Mouse (Mus musculus) hindbrain, embryonic 13.5 days (tissue): ENCODE data around the gene C530008M17Rik. TPM values are rescaled to one million over a fixed set of nuclear protein-coding genes. Genes with fewer than 3 reads are reported as not detected.

Experiments
- ATAC-seq: fragments of 200-750 bp; cut with Nextera tagmentation; 2 replicates; pipeline ENCODE4 v1.8.0; 2017; ENCODE audit warnings: moderate TSS enrichment; ENCODE audit not compliant: low FRiP score
- H3K27ac ChIP-seq: fragments of 300-500 bp; sonication (generic); 2 replicates; pipeline ENCODE4 v1.5.1; 2015; ENCODE audit warnings: inconsistent platforms, mild to moderate bottlenecking, moderate library complexity
- H3K27me3 ChIP-seq: fragments of 300-500 bp; sonication (generic); 2 replicates; pipeline ENCODE4 v1.6.1; 2015; ENCODE audit warnings: mild to moderate bottlenecking, inconsistent platforms
- H3K36me3 ChIP-seq: fragments of 300-500 bp; sonication (generic); 2 replicates; pipeline ENCODE4 v1.6.1; 2015; ENCODE audit warnings: mild to moderate bottlenecking, inconsistent platforms
- H3K4me1 ChIP-seq: fragments of 300-500 bp; sonication (generic); replicated peaks from 2 replicates; pipeline ENCODE4 v1.6.1; 2015; ENCODE audit warnings: inconsistent platforms
- H3K4me2 ChIP-seq: fragments of 300-500 bp; sonication (generic); 2 replicates; pipeline ENCODE4 v1.6.1; 2015; ENCODE audit warnings: inconsistent platforms, mild to moderate bottlenecking, moderate library complexity
- H3K4me3 ChIP-seq: fragments of 300-500 bp; sonication (generic); 2 replicates; pipeline ENCODE4 v1.5.1; 2015; ENCODE audit warnings: mild to moderate bottlenecking, inconsistent platforms
- H3K9ac ChIP-seq: fragments of 300-500 bp; sonication (generic); 2 replicates; pipeline ENCODE4 v1.6.1; 2015; ENCODE audit warnings: mild to moderate bottlenecking, inconsistent platforms
- H3K9me3 ChIP-seq: fragments of 300-500 bp; sonication (generic); 2 replicates; pipeline ENCODE4 v1.6.1; 2016; ENCODE audit warnings: inconsistent platforms
- WGBS: fragments of 180-500 bp; shearing (Covaris S2); methylation state at CpG from one replicate; pipeline ENCODE4 v1.1.7; 2015; 5-methylcytosine and 5-hydroxymethylcytosine counted together
- polyA plus RNA-seq: library from polyadenylated mRNA; unstranded; fragments of >200 nt; fragmentation: Nextera tagmentation; extraction: Ambion mirVana; gene quantifications from 2 replicates; pipeline ENCODE4 v1.2.1, GENCODE M21; 2015

C530008M17Rik gene
- polyA plus RNA-seq, 1 experiment from 2014 or later: 77.6 TPM

DNA sequence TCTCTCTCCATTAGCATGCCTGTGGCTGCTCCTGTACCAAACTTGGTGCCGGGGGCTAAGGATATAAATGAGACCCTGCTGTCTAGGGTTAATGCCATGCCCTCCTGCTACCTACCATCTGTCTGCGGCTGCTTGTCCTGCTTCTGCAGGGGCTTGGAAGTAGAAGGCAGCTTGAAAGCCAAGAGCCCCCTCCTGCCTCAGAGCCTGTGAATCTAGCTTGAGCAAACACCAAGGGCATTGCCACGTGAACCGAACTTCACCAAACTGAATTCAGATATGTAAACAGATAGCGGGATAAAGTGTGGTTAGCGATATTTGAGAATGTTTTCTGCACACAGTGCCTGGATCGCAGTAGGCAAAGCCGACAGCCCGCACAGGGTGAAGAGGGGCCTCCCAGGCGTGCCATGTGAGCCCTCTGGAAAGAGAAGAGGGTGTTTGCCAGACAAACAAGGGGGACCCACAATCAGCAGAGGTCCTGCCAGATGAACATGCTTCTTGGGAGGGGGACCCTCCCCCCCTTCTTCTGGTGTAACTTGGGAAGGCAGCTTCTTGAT lies 106.9 kb downstream of the C530008M17Rik start:
- Histone ChIP-seq H3K36me3 (peaks cover 20% of the 10 kb centered on the region), H3K4me2 (peak overlapping the region; percentile 15), H3K27ac (peak overlapping the region; percentile 85), H3K4me1 (peaks cover 53% of the 10 kb centered on the region), H3K9me3 (peaks cover 7% of the 10 kb centered on the region; the same call in 1 of the 2 replicates), H3K27me3 (no peaks in the 10 kb centered on the region), H3K4me3 (no peak overlapping the region), H3K9ac (no peak overlapping the region)
- WGBS: 54% methylated on average over 10 of the region's 10 CpGs
- peak; percentile 66 for ATAC-seq

DNA sequence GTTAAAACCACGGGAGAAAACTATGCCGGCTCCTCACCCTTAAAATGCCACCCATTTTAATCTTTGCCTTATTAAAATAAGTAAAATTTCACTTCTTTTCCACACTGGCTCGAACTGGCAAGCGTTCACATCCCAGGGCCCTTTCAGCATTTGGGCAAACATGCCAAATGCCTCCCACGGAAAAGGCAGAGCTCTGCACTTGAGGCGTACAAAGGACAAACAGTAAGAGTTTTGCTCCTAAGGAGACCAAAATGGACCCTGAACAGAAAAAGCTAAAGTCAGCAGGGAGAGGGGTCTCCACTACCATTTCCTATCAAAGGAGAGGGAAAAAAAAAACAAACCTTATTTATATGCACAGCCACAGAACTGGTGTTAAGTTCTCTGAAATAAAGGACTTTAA lies 107.4 kb downstream of the C530008M17Rik start:
- H3K4me1 ChIP-seq: peaks cover 51% of the 10 kb centered on the region
- peaks cover 7% of the 10 kb centered on the region; the same call in 1 of the 2 replicates for H3K9me3 ChIP-seq
- H3K9ac ChIP-seq: no peak overlapping the region
- WGBS: 65% methylated on average over 6 of the region's 6 CpGs
- H3K27me3 ChIP-seq: no peaks in the 10 kb centered on the region
- no peak for ATAC-seq
- peaks cover 24% of the 10 kb centered on the region for H3K36me3 ChIP-seq
- no peak overlapping the region for H3K4me2 ChIP-seq
- peak overlapping the region; percentile 85 for H3K27ac ChIP-seq
- no peak overlapping the region for H3K4me3 ChIP-seq

DNA sequence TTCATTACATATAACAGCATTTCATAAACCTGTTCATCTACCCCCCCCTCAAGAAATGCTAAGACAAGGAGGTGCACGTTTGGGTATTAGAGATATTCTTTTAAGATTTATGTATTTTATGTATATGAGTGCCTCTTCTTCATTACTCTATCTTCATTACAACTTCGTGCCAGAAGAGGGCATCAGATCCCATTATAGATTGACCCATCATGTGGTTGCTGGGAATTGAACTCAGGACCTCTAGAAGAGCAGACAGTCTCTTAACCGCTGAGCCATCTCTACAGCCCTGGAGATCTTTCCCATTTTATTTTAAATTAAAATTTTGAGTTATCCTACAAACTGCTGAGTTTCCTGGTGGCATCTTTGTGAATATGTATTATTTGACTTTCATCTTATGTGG lies 112.7 kb downstream of the C530008M17Rik start:
- 82% methylated on average over 3 of the region's 3 CpGs for WGBS
- Histone ChIP-seq H3K9me3 (peaks cover 7% of the 10 kb centered on the region; the same call in 1 of the 2 replicates), H3K36me3 (peaks cover 24% of the 10 kb centered on the region)

DNA sequence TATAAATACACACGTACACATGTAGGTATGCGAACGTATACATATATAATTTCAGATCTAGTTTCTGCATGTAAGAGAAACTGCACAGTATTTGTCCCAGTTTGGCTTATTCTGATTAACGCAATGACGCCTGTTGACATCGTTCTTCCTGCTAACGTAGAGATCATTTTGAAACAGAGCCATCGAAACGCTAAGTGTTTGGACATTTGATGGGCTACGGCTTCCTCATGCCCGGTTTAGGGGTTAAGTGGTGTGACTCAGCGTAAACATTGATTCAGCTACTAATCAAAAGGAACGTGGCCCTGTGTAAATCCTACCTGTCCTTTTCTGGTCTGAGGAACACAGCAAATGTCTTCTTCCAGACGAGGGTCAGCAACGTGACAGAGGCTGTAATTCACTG lies 113.3 kb downstream of the C530008M17Rik start:
- no peak for ATAC-seq
- H3K27ac ChIP-seq: no peak overlapping the region
- no peak overlapping the region for H3K4me3 ChIP-seq
- H3K9ac ChIP-seq: no peak overlapping the region
- no peak overlapping the region for H3K4me2 ChIP-seq
- WGBS: 84% methylated on average over 15 of the region's 15 CpGs
- H3K4me1 ChIP-seq: peaks cover 8% of the 10 kb centered on the region
- peaks cover 7% of the 10 kb centered on the region; the same call in 1 of the 2 replicates for H3K9me3 ChIP-seq
- peaks cover 24% of the 10 kb centered on the region for H3K36me3 ChIP-seq
- H3K27me3 ChIP-seq: no peaks in the 10 kb centered on the region

More for the DNA sequence above, 112.7 kb downstream of the C530008M17Rik start:
- ATAC-seq: no peak
- Histone ChIP-seq H3K4me1 (peaks cover 13% of the 10 kb centered on the region), H3K9ac (no peak overlapping the region), H3K27me3 (no peaks in the 10 kb centered on the region), H3K4me3 (no peak overlapping the region), H3K4me2 (no peak overlapping the region), H3K27ac (no peak overlapping the region)

DNA sequence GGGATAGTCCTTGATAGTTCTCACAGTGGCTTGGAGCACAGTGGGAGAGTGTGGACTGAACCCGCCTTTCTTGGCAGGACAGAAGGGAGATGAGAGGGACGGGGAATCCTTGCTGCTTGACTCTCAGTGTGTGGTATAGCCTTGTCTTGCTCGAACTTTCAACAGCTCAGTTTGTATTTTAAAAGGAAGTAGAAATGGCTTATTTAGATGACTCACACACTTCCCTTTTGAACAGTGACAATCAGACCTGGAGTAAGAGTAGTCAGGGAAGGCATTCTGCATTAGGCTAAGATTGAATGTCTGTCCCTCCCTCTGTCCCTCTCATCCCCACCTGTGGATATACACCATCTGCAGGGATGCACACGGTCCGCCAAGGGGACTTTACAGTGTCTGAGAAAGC lies 115.1 kb downstream of the C530008M17Rik start:
- Histone ChIP-seq H3K4me3 (no peak overlapping the region), H3K9me3 (no peaks in the 10 kb centered on the region), H3K4me1 (0 out of 2 replicates have a peak, but pooled peaks cover 2% of the 10 kb centered on the region), H3K36me3 (peaks cover 14% of the 10 kb centered on the region), H3K27ac (no peak overlapping the region), H3K4me2 (no peak overlapping the region), H3K27me3 (no peaks in the 10 kb centered on the region), H3K9ac (no peak overlapping the region)
- 85% methylated on average over 5 of the region's 5 CpGs for WGBS
- no peak for ATAC-seq

DNA sequence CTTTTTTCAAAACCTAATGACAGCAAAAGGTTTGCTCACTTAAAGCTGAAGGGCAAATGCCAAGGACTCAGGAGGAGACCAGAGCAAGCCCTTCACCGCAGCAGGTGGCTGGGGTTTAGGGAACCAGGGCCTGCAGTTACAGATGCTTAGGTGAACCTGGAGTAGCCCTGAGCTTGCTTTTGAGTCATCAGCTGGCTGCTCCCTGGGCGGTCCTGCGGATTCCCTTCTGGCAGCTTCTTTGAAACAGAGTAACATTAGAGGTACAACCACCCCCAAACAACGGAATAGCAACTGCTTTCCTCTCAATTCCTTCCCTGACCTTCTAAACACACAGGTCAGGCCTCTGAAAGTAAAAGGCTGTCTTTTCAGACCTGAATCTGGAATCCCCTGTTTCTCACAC lies 116.5 kb downstream of the C530008M17Rik start:
- Histone ChIP-seq H3K9me3 (no peaks in the 10 kb centered on the region), H3K4me3 (no peak overlapping the region), H3K36me3 (peaks cover 11% of the 10 kb centered on the region), H3K4me1 (0 out of 2 replicates have a peak, but pooled peaks cover 2% of the 10 kb centered on the region), H3K9ac (no peak overlapping the region), H3K27me3 (no peaks in the 10 kb centered on the region), H3K27ac (0 out of 2 replicates have a peak overlapping the region, but pooled peaks have one; percentile 12), H3K4me2 (no peak overlapping the region)
- ATAC-seq: no peak
- 65% methylated on average over 4 of the region's 4 CpGs for WGBS

DNA sequence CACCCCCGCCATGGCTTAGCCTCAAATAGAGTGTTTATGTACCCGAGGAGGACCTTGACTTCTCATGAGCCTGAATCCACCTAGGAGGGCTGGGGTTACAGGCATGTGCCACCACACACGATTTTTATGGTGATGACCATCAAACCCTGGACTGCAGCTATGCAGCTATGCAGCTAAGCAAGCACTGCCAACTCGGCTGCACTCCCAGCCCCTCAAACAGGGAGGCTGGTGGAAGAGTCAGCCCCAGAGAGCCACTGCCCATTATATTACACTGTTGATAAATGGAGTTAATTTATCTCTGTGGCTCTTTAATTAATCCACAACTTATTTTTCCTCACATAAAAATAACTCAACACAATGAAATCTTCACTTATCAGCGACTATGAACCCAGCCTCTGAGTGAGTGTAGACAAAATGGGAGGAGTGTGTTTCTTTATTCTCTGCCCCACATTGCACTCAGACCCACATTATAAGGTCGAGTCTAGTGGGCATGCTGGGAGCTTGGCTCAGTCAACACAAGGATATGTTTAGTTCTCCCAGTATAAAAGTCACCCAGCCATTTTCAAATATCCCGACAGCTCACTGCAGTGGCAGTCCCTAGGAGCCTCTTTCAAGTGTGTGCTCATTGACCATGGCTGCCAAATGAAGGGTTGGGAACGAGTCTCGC lies 117.3 kb downstream of the C530008M17Rik start:
- H3K9ac ChIP-seq: no peak overlapping the region
- H3K9me3 ChIP-seq: no peaks in the 10 kb centered on the region
- 75% methylated on average over 9 of the region's 9 CpGs for WGBS
- H3K36me3 ChIP-seq: 0 out of 2 replicates have a peak, but pooled peaks cover 4% of the 10 kb centered on the region
- H3K27ac ChIP-seq: no peak overlapping the region
- H3K4me1 ChIP-seq: peaks cover 3% of the 10 kb centered on the region
- no peak for ATAC-seq
- H3K4me2 ChIP-seq: no peak overlapping the region
- H3K27me3 ChIP-seq: no peaks in the 10 kb centered on the region
- H3K4me3 ChIP-seq: no peak overlapping the region

DNA sequence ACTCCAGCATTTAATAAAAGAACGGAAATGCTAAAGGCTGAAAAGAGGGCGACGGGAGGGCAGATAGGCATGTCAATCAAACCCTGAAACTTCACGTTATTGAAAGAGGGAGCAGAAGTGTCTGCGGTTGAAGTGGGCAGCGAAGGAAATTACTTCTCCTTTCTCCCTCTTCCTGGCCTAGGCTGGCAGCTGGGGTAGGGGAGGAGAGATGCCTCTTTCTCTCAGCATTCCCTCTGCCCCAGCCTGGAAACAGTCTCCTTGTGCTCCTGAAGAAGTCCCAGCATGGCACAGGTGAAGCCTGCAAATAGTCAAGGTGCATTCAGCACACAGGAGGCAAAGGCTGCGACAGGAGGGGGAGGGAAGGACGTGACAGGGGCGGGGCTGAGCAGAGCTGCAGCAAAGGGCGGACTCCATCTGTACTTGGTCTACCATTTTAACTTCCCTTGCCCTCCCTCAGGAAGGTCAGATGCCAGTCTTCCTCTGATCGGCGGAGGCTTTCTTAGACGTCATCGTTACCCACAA lies 122.8 kb downstream of the C530008M17Rik start:
- Histone ChIP-seq H3K27ac (peak overlapping the region; percentile 59), H3K9ac (no peak overlapping the region), H3K4me1 (peaks cover 53% of the 10 kb centered on the region), H3K4me3 (no peak overlapping the region), H3K9me3 (no peaks in the 10 kb centered on the region), H3K4me2 (no peak overlapping the region), H3K36me3 (no peaks in the 10 kb centered on the region), H3K27me3 (no peaks in the 10 kb centered on the region)
- 44% methylated on average over 14 of the region's 14 CpGs for WGBS
- ATAC-seq: no peak

DNA sequence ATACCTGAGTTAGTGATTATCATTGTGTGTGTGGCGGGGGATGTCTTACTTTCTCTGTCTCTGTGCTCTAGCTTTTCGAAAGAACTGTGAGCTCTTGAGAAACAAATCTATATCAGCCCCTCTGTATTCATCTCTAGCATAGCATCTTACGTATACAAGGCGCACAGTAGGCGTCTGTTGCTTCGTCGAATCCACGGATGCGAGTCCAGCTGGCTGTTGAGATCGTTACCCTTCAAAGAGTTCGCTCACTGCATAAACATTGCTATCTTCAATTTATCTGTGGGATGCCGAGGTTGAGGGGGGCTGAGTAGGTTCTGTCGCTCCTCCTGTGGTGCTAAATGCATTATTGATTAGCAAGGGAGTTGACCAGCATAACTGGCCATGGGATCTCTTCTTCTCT lies 125.6 kb downstream of the C530008M17Rik start:
- Histone ChIP-seq H3K4me1 (peaks cover 62% of the 10 kb centered on the region), H3K36me3 (no peaks in the 10 kb centered on the region), H3K27ac (peak overlapping the region; percentile 95), H3K4me2 (peak overlapping the region; percentile 23; the same call in 1 of the 2 replicates), H3K9ac (no peak overlapping the region), H3K9me3 (no peaks in the 10 kb centered on the region), H3K27me3 (no peaks in the 10 kb centered on the region), H3K4me3 (no peak overlapping the region)
- ATAC-seq: no peak
- 79% methylated on average over 13 of the region's 13 CpGs for WGBS

DNA sequence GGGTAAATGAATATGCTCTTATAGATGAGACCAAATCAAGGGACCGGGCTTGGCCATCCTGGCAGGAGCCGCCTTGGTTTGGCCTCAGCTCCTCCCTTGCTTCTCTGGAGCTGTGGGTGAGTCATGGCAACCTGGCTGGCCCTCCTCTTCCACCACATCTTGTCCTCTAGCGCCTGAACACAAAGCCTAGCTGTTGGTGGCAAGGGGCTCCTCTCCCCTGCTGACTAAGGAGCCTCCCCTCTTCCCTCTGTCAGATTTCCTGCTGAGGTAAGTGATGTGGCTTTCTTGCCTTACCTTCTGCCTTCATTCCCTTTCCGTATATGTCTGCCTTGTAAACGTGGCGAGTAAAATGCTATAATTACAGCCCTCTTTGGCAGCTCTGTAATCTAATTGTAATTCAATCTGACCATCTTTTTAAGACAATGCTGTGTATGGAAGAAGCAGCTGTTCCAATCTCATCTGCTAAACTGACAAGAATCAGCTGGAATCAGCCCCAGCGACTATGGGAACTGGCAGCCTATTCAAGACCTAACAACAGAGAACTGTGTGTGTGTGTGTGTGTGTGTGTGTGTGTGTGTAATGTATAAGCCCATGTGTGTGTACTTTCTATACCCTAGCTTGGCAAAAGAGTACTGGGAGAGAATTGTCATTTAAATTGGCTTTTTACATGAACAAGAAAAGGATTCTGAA lies 126.2 kb downstream of the C530008M17Rik start:
- 11% methylated on average over 7 of the region's 7 CpGs for WGBS
- peak overlapping the region; percentile 23; the same call in 1 of the 2 replicates for H3K4me2 ChIP-seq

DNA sequence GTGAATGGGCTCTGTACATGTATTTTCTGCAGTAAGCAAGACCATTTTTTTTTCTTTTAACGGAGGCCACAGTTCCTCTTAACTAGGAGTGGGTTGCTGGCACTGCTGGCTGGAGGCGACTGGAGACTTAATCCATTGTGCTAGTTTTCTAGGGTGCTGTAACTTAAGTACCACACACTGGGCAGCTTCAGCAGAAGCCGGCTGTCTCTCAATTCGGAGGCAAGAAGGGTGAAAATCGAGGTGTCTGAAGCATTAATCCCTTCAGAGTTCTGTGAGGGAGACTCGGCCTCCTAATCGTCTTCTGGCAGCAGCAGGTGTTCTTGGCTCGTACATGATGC lies 126.8 kb downstream of the C530008M17Rik start:
- H3K36me3 ChIP-seq: no peaks in the 10 kb centered on the region
- peaks cover 62% of the 10 kb centered on the region for H3K4me1 ChIP-seq
- 0 out of 2 replicates have a peak overlapping the region, but pooled peaks have one; percentile 29 for H3K9ac ChIP-seq
- WGBS: 42% methylated on average over 8 of the region's 8 CpGs
- no peak overlapping the region for H3K4me2 ChIP-seq
- no peaks in the 10 kb centered on the region for H3K9me3 ChIP-seq
- ATAC-seq: peak; percentile 8; the same call in 1 of the 2 replicates
- H3K4me3 ChIP-seq: no peak overlapping the region
- H3K27me3 ChIP-seq: no peaks in the 10 kb centered on the region
- H3K27ac ChIP-seq: peak overlapping the region; percentile 95

More for the DNA sequence above, 126.2 kb downstream of the C530008M17Rik start:
- Histone ChIP-seq H3K9ac (peak overlapping the region; percentile 49), H3K27ac (peak overlapping the region; percentile 95), H3K4me3 (no peak overlapping the region), H3K36me3 (no peaks in the 10 kb centered on the region), H3K27me3 (no peaks in the 10 kb centered on the region), H3K9me3 (no peaks in the 10 kb centered on the region), H3K4me1 (peaks cover 62% of the 10 kb centered on the region)
- peak; percentile 84 for ATAC-seq

DNA sequence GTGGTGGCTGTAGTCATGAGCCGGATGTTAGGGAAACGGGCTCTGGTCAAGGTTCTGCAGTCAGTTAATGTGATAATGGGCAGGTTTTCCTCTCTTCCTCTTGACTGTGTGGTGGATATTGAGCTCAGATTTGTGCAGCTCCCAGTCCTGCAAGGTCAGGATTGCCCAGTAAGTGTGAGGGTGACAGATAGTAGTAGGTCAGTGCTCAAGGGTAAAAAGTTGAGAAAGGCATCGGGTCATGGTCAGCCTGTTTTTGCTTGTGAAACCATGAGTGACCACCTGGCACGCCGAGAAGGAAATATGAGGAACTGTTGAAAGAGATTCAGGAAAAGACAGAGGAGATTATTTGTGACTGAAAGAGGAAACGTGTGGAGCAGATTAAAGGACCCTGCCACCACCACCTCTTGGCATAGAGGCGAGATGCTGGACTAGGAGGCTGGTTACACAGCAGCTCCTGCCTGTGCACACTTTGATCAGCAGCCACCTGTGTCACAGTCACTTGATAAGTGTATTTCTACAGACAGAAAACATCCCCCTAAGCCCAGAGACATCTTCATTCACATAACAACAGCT lies 127.9 kb downstream of the C530008M17Rik start:
- peaks cover 55% of the 10 kb centered on the region for H3K4me1 ChIP-seq
- H3K27ac ChIP-seq: peak overlapping the region; percentile 95; the same call in 1 of the 2 replicates
- no peak overlapping the region for H3K4me3 ChIP-seq
- 81% methylated on average over 7 of the region's 7 CpGs for WGBS
- no peak overlapping the region for H3K9ac ChIP-seq
- H3K4me2 ChIP-seq: no peak overlapping the region
- H3K36me3 ChIP-seq: peaks cover 6% of the 10 kb centered on the region
- H3K27me3 ChIP-seq: no peaks in the 10 kb centered on the region
- no peaks in the 10 kb centered on the region for H3K9me3 ChIP-seq
- no peak for ATAC-seq
